Mouse (Mus musculus) bone marrow macrophage, adult 2 months (primary cell): ENCODE results near the gene Clip2.

ENCODE experiments used
- CTCF ChIP-seq: IDR thresholded peaks from 2 replicates; pipeline ENCODE4 v1.5.1; 2012; ENCODE audit warnings: low read depth, mild to moderate bottlenecking, low read length, moderate library complexity
- POLR2A ChIP-seq: IDR thresholded peaks from 2 replicates; pipeline ENCODE4 v1.6.1; 2012; ENCODE audit warnings: mild to moderate bottlenecking, low read depth, low read length, borderline replicate concordance

DNA sequence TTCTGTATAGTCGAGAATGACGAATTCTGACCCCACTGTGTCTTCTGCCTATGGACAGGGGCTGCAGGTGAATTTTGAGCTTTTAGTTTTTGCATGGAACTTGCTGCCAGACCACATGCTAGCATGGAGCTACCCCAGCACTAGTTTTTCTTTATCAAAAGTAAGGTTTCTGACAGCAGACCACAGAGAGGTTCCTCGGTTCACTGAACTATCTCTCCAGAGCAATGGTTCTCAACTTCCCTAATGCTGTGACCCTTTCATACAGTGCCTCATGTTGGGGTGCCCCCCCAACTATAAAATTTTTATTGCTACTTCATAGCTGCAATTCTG is 31.6 kb upstream of the Clip2 start:
- TF ChIP-seq POLR2A (no peak), CTCF (no peak)
